Mouse (Mus musculus) embryonic facial prominence, embryonic 12.5 days (tissue): ENCODE data around the gene Lefty1. TPM values are rescaled to one million over a fixed set of nuclear protein-coding genes. Genes with fewer than 3 reads are reported as not detected.
A peak's percentile ranks its signal among the peaks of the same experiment; 100 is the strongest.
"Not testable (repeated sequence)": the region's sequence is repeated elsewhere in the genome, so short reads cannot be mapped to it uniquely, and the experiment has no call there.

ENCODE experiments used
- ATAC-seq: fragments of 200-750 bp; cut with Nextera tagmentation; 2 replicates; pipeline ENCODE4 v1.8.0; 2017; ENCODE audit not compliant: insufficient number of reproducible peaks, insufficient read depth, low FRiP score, low TSS enrichment
- H3K27ac ChIP-seq: fragments of 300-500 bp; sonication (generic); 2 replicates; pipeline ENCODE4 v1.5.1; 2016; ENCODE audit warnings: mild to moderate bottlenecking
- H3K27me3 ChIP-seq: fragments of 300-500 bp; sonication (generic); 2 replicates; pipeline ENCODE4 v1.6.1; 2016; ENCODE audit warnings: mild to moderate bottlenecking, moderate library complexity
- H3K36me3 ChIP-seq: fragments of 300-500 bp; sonication (generic); 2 replicates; pipeline ENCODE4 v1.6.1; 2016; ENCODE audit warnings: mild to moderate bottlenecking
- H3K4me1 ChIP-seq: fragments of 300-500 bp; sonication (generic); 2 replicates; pipeline ENCODE4 v1.6.1; 2016
- H3K4me2 ChIP-seq: fragments of 300-500 bp; sonication (generic); replicated peaks from 2 replicates; pipeline ENCODE4 v1.6.1; 2016; ENCODE audit warnings: mild to moderate bottlenecking, moderate library complexity
- H3K4me3 ChIP-seq: fragments of 300-500 bp; sonication (generic); 2 replicates; pipeline ENCODE4 v1.5.1; 2016; ENCODE audit warnings: mild to moderate bottlenecking
- H3K9ac ChIP-seq: fragments of 300-500 bp; sonication (generic); 2 replicates; pipeline ENCODE4 v1.6.1; 2016; ENCODE audit warnings: mild to moderate bottlenecking, moderate library complexity
- H3K9me3 ChIP-seq: fragments of 300-500 bp; sonication (generic); 2 replicates; pipeline ENCODE4 v1.6.1; 2016; ENCODE audit warnings: mild to moderate bottlenecking, moderate library complexity
- WGBS: fragments of 180-500 bp; shearing (Covaris S2); methylation state at CpG from one replicate; pipeline ENCODE4 v1.1.7; 2016; 5-methylcytosine and 5-hydroxymethylcytosine counted together
- polyA plus RNA-seq: library from polyadenylated mRNA; unstranded; fragments of >200 nt; fragmentation: Nextera tagmentation; extraction: Ambion mirVana; gene quantifications from 2 replicates; pipeline ENCODE4 v1.2.1, GENCODE M21; 2016

Gene Lefty1
- polyA plus RNA-seq, 1 experiment from 2014 or later, result 2.4 TPM

GRCm38 (mm10) chr1:180958797-180959196 lies 24.0 kb downstream of the Lefty1 start:
- ATAC-seq, result no peak
- H3K36me3 ChIP-seq, result peaks cover 14% of the 10 kb centered on the region
- peaks cover 10% of the 10 kb centered on the region for H3K4me1 ChIP-seq
- 71% methylated on average over 3 of the region's 3 CpGs for WGBS
- H3K27ac ChIP-seq, result no peak overlapping the region
- H3K9ac ChIP-seq, result no peak overlapping the region
- no peaks in the 10 kb centered on the region for H3K9me3 ChIP-seq
- H3K27me3 ChIP-seq, result no peaks in the 10 kb centered on the region
- no peak overlapping the region for H3K4me3 ChIP-seq
- no peak overlapping the region for H3K4me2 ChIP-seq

- no peak for ATAC-seq
- no peaks in the 10 kb centered on the region for H3K9me3 ChIP-seq
- H3K4me2 ChIP-seq, result no peak overlapping the region
- no peak overlapping the region for H3K4me3 ChIP-seq
- WGBS, result 77% methylated on average over 3 of the region's 3 CpGs
- H3K4me1 ChIP-seq, result peaks cover 4% of the 10 kb centered on the region; the same call in 1 of the 2 replicates
- peaks cover 13% of the 10 kb centered on the region; the same call in 1 of the 2 replicates for H3K36me3 ChIP-seq
- H3K9ac ChIP-seq, result no peak overlapping the region
- no peaks in the 10 kb centered on the region for H3K27me3 ChIP-seq
- H3K27ac ChIP-seq, result no peak overlapping the region
Measured at GRCm38 (mm10) chr1:180965786-180966185, 31.0 kb downstream of the Lefty1 start.

- WGBS, result 31% methylated on average over 3 of the region's 3 CpGs
Measured at GRCm38 (mm10) chr1:180966542-180966941, 31.7 kb downstream of the Lefty1 start.

GRCm38 (mm10) chr1:180967261-180967660 lies 32.4 kb downstream of the Lefty1 start:
- Histone ChIP-seq H3K27me3 (no peaks in the 10 kb centered on the region), H3K4me1 (peaks cover 4% of the 10 kb centered on the region; the same call in 1 of the 2 replicates), H3K36me3 (peaks cover 13% of the 10 kb centered on the region; the same call in 1 of the 2 replicates), H3K4me2 (no peak overlapping the region), H3K4me3 (no peak overlapping the region), H3K9ac (no peak overlapping the region), H3K27ac (no peak overlapping the region), H3K9me3 (no peaks in the 10 kb centered on the region)
- WGBS, result 85% methylated on average over 7 of the region's 7 CpGs
- ATAC-seq, result no peak

More at GRCm38 (mm10) chr1:180966542-180966941, 31.7 kb downstream of the Lefty1 start:
- no peak overlapping the region for H3K4me3 ChIP-seq
- H3K4me1 ChIP-seq, result peaks cover 4% of the 10 kb centered on the region; the same call in 1 of the 2 replicates
- H3K9ac ChIP-seq, result no peak overlapping the region
- H3K36me3 ChIP-seq, result peaks cover 13% of the 10 kb centered on the region; the same call in 1 of the 2 replicates
- H3K4me2 ChIP-seq, result no peak overlapping the region
- H3K27me3 ChIP-seq, result no peaks in the 10 kb centered on the region
- no peak overlapping the region for H3K27ac ChIP-seq
- no peaks in the 10 kb centered on the region for H3K9me3 ChIP-seq
- no peak for ATAC-seq

GRCm38 (mm10) chr1:180972941-180973340 lies 38.1 kb downstream of the Lefty1 start:
- Histone ChIP-seq H3K27ac (no peak overlapping the region), H3K4me2 (no peak overlapping the region), H3K4me3 (no peak overlapping the region), H3K27me3 (no peaks in the 10 kb centered on the region), H3K9me3 (no peaks in the 10 kb centered on the region), H3K36me3 (peaks cover 8% of the 10 kb centered on the region; the same call in 1 of the 2 replicates), H3K4me1 (no peaks in the 10 kb centered on the region), H3K9ac (no peak overlapping the region)
- no peak for ATAC-seq
- WGBS, result 75% methylated on average over 10 of the region's 11 CpGs

- Histone ChIP-seq H3K9ac (no peak overlapping the region), H3K9me3 (no peaks in the 10 kb centered on the region), H3K4me2 (no peak overlapping the region), H3K4me1 (no peaks in the 10 kb centered on the region), H3K27me3 (no peaks in the 10 kb centered on the region), H3K4me3 (no peak overlapping the region), H3K36me3 (peaks cover 2% of the 10 kb centered on the region; the same call in 1 of the 2 replicates), H3K27ac (no peak overlapping the region)
- peak; percentile 54 for ATAC-seq
- 55% methylated on average over 14 of the region's 14 CpGs for WGBS
Measured at GRCm38 (mm10) chr1:180974126-180974746, 39.4 kb downstream of the Lefty1 start.

GRCm38 (mm10) chr1:180976110-180976679 lies 41.4 kb downstream of the Lefty1 start:
- no peaks in the 10 kb centered on the region for H3K4me1 ChIP-seq
- no peak overlapping the region for H3K4me3 ChIP-seq
- H3K36me3 ChIP-seq, result no peaks in the 10 kb centered on the region
- no peaks in the 10 kb centered on the region for H3K9me3 ChIP-seq
- WGBS, result 62% methylated on average over 4 of the region's 4 CpGs
- no peak overlapping the region for H3K27ac ChIP-seq
- no peak overlapping the region for H3K9ac ChIP-seq
- H3K27me3 ChIP-seq, result no peaks in the 10 kb centered on the region
- no peak for ATAC-seq
- no peak overlapping the region for H3K4me2 ChIP-seq

- WGBS, result 83% methylated on average over 24 of the region's 24 CpGs
- no peaks in the 10 kb centered on the region for H3K27me3 ChIP-seq
Measured at GRCm38 (mm10) chr1:180979484-180980251, 44.8 kb downstream of the Lefty1 start.

GRCm38 (mm10) chr1:180980464-180980863 lies 45.6 kb downstream of the Lefty1 start:
- Histone ChIP-seq H3K27ac (no peak overlapping the region), H3K4me1 (no peaks in the 10 kb centered on the region), H3K4me2 (no peak overlapping the region), H3K9me3 (no peaks in the 10 kb centered on the region), H3K9ac (no peak overlapping the region), H3K27me3 (no peaks in the 10 kb centered on the region), H3K36me3 (no peaks in the 10 kb centered on the region), H3K4me3 (no peak overlapping the region)
- no peak for ATAC-seq
- WGBS, result 69% methylated on average over 2 of the region's 2 CpGs

More at GRCm38 (mm10) chr1:180979484-180980251, 44.8 kb downstream of the Lefty1 start:
- Histone ChIP-seq H3K4me3 (no peak overlapping the region), H3K4me1 (no peaks in the 10 kb centered on the region), H3K9ac (no peak overlapping the region), H3K9me3 (no peaks in the 10 kb centered on the region), H3K27ac (no peak overlapping the region), H3K4me2 (no peak overlapping the region), H3K36me3 (no peaks in the 10 kb centered on the region)
- ATAC-seq, result no peak

GRCm38 (mm10) chr1:180981298-180982046 lies 46.6 kb downstream of the Lefty1 start:
- H3K4me1 ChIP-seq, H3K4me2 ChIP-seq, H3K9me3 ChIP-seq, H3K4me3 ChIP-seq, ATAC-seq, H3K9ac ChIP-seq, H3K36me3 ChIP-seq, H3K27me3 ChIP-seq, H3K27ac ChIP-seq: not testable (repeated sequence)
- 77% methylated on average over 7 of the region's 7 CpGs for WGBS

- H3K27ac ChIP-seq, result no peak overlapping the region
- H3K9me3 ChIP-seq, result no peaks in the 10 kb centered on the region
- no peaks in the 10 kb centered on the region for H3K4me1 ChIP-seq
- H3K4me2 ChIP-seq, result no peak overlapping the region
- H3K9ac ChIP-seq, result no peak overlapping the region
- no peak for ATAC-seq
- no peak overlapping the region for H3K4me3 ChIP-seq
- WGBS, result 88% methylated on average over 8 of the region's 8 CpGs
- no peaks in the 10 kb centered on the region for H3K27me3 ChIP-seq
- H3K36me3 ChIP-seq, result no peaks in the 10 kb centered on the region
Measured at GRCm38 (mm10) chr1:180986701-180987100, 51.9 kb downstream of the Lefty1 start.
